Mouse (Mus musculus) hindbrain, embryonic 10.5 days (tissue): ENCODE data around the gene Leng9. TPM values are rescaled to one million over a fixed set of nuclear protein-coding genes. Genes with fewer than 3 reads are reported as not detected.
A peak's percentile ranks its signal among the peaks of the same experiment; 100 is the strongest.

Experiments used
- DNase-seq: peaks from one replicate; pipeline ENCODE4 v3.0.0-alpha.2; 2017; ENCODE audit warnings: low spot score
- H3K27ac ChIP-seq: fragments of 300-500 bp; sonication (generic); 2 replicates; pipeline ENCODE4 v1.5.1; 2016; ENCODE audit warnings: mild to moderate bottlenecking, moderate library complexity
- H3K27me3 ChIP-seq: fragments of 300-500 bp; sonication (generic); 2 replicates; pipeline ENCODE4 v1.6.1; 2016; ENCODE audit warnings: mild to moderate bottlenecking; ENCODE audit not compliant: poor library complexity, insufficient read depth, severe bottlenecking
- H3K36me3 ChIP-seq: fragments of 300-500 bp; sonication (generic); 2 replicates; pipeline ENCODE4 v1.6.1; 2016; ENCODE audit warnings: mild to moderate bottlenecking, moderate library complexity
- H3K4me1 ChIP-seq: fragments of 300-500 bp; sonication (generic); replicated peaks from 2 replicates; pipeline ENCODE4 v1.6.1; 2016; ENCODE audit warnings: mild to moderate bottlenecking
- H3K4me3 ChIP-seq: fragments of 300-500 bp; sonication (generic); 2 replicates; pipeline ENCODE4 v1.5.1; 2016; ENCODE audit warnings: mild to moderate bottlenecking, moderate library complexity
- H3K9me3 ChIP-seq: fragments of 300-500 bp; sonication (generic); 2 replicates; pipeline ENCODE4 v1.6.1; 2016; ENCODE audit warnings: mild to moderate bottlenecking, moderate library complexity
- WGBS: fragments of 180-500 bp; shearing (Covaris S2); methylation state at CpG from one replicate; pipeline ENCODE4 v1.1.7; 2016; 5-methylcytosine and 5-hydroxymethylcytosine counted together
- polyA plus RNA-seq: library from polyadenylated mRNA; unstranded; fragments of >200 nt; fragmentation: Nextera tagmentation; extraction: Ambion mirVana; gene quantifications from 2 replicates; pipeline ENCODE4 v1.2.1, GENCODE M21; 2016

Gene Leng9
- polyA plus RNA-seq, 1 experiment from 2014 or later = 2.5 TPM

GRCm38 (mm10) chr7:4117050-4117814, 32.9 kb downstream of the Leng9 start:
- DNase-seq = no peak
- WGBS = 71% methylated on average over 8 of the region's 8 CpGs
- H3K27ac ChIP-seq = no peak overlapping the region
- peaks cover 33% of the 10 kb centered on the region for H3K4me1 ChIP-seq
- no peak overlapping the region for H3K4me3 ChIP-seq
- peaks cover 12% of the 10 kb centered on the region; the same call in 1 of the 2 replicates for H3K27me3 ChIP-seq
- H3K9me3 ChIP-seq = no peaks in the 10 kb centered on the region
- no peaks in the 10 kb centered on the region for H3K36me3 ChIP-seq

- no peaks in the 10 kb centered on the region for H3K4me1 ChIP-seq
- no peaks in the 10 kb centered on the region for H3K27me3 ChIP-seq
- no peak for DNase-seq
- no peaks in the 10 kb centered on the region for H3K9me3 ChIP-seq
- WGBS = 60% methylated on average over 3 of the region's 3 CpGs
- no peak overlapping the region for H3K4me3 ChIP-seq
- H3K36me3 ChIP-seq = no peaks in the 10 kb centered on the region
- no peak overlapping the region for H3K27ac ChIP-seq
Observed at GRCm38 (mm10) chr7:4111766-4112165, 38.4 kb downstream of the Leng9 start.

- no peak overlapping the region for H3K27ac ChIP-seq
- no peaks in the 10 kb centered on the region for H3K4me1 ChIP-seq
- H3K9me3 ChIP-seq = no peaks in the 10 kb centered on the region
- 16% methylated on average over 4 of the region's 4 CpGs for WGBS
- H3K4me3 ChIP-seq = no peak overlapping the region
- H3K27me3 ChIP-seq = no peaks in the 10 kb centered on the region
- DNase-seq = peak; percentile 15
- H3K36me3 ChIP-seq = no peaks in the 10 kb centered on the region
Observed at GRCm38 (mm10) chr7:4103411-4103810, 46.8 kb downstream of the Leng9 start.

GRCm38 (mm10) chr7:4101144-4101543, 49.0 kb downstream of the Leng9 start:
- no peak overlapping the region for H3K27ac ChIP-seq
- H3K27me3 ChIP-seq = no peaks in the 10 kb centered on the region
- no peaks in the 10 kb centered on the region for H3K4me1 ChIP-seq
- WGBS = 84% methylated on average over 5 of the region's 5 CpGs
- H3K4me3 ChIP-seq = no peak overlapping the region
- no peaks in the 10 kb centered on the region for H3K36me3 ChIP-seq
- H3K9me3 ChIP-seq = no peaks in the 10 kb centered on the region
- DNase-seq = no peak

GRCm38 (mm10) chr7:4098832-4099231, 51.3 kb downstream of the Leng9 start:
- no peaks in the 10 kb centered on the region for H3K9me3 ChIP-seq
- H3K27me3 ChIP-seq = no peaks in the 10 kb centered on the region
- no peaks in the 10 kb centered on the region for H3K36me3 ChIP-seq
- DNase-seq = no peak
- no peaks in the 10 kb centered on the region for H3K4me1 ChIP-seq
- H3K27ac ChIP-seq = no peak overlapping the region
- 81% methylated on average over 2 of the region's 2 CpGs for WGBS
- no peak overlapping the region for H3K4me3 ChIP-seq

- Histone ChIP-seq H3K4me1 (no peaks in the 10 kb centered on the region), H3K27me3 (no peaks in the 10 kb centered on the region), H3K36me3 (no peaks in the 10 kb centered on the region), H3K27ac (no peak overlapping the region), H3K4me3 (no peak overlapping the region), H3K9me3 (no peaks in the 10 kb centered on the region)
- DNase-seq = no peak
- WGBS = 85% methylated on average over 2 of the region's 2 CpGs
Observed at GRCm38 (mm10) chr7:4098301-4098700, 51.9 kb downstream of the Leng9 start.

Other genes with a start within 250 kb of the Leng9 start
- not detected in 2 replicates for gene Lilra6, start 234.9 kb downstream of the Leng9 start, polyA plus RNA-seq
- 1.2 and 1.7 TPM in 2 replicates for gene Lair1, start 87.2 kb downstream of the Leng9 start, polyA plus RNA-seq
- 31.2 and 67.4 TPM in 2 replicates for gene Ttyh1, start 31.0 kb downstream of the Leng9 start, polyA plus RNA-seq
- gene Leng8, start 13.3 kb downstream of the Leng9 start, polyA plus RNA-seq = 68.7 and 91.4 TPM in 2 replicates
- 16.9 and 23.5 TPM in 2 replicates for gene Cdc42ep5, start 14.5 kb upstream of the Leng9 start, polyA plus RNA-seq
- gene Lilra5, start 87.4 kb upstream of the Leng9 start, polyA plus RNA-seq = not detected in 2 replicates
- not detected in 2 replicates for gene Ncr1, start 187.3 kb upstream of the Leng9 start, polyA plus RNA-seq
- gene Gp6, start 247.4 kb upstream of the Leng9 start, polyA plus RNA-seq = 0.10 and 0.50 TPM in 2 replicates